Mouse (Mus musculus): Measurements from ENCODE around the gene Rft1.

The Rft1 gene

DNA sequence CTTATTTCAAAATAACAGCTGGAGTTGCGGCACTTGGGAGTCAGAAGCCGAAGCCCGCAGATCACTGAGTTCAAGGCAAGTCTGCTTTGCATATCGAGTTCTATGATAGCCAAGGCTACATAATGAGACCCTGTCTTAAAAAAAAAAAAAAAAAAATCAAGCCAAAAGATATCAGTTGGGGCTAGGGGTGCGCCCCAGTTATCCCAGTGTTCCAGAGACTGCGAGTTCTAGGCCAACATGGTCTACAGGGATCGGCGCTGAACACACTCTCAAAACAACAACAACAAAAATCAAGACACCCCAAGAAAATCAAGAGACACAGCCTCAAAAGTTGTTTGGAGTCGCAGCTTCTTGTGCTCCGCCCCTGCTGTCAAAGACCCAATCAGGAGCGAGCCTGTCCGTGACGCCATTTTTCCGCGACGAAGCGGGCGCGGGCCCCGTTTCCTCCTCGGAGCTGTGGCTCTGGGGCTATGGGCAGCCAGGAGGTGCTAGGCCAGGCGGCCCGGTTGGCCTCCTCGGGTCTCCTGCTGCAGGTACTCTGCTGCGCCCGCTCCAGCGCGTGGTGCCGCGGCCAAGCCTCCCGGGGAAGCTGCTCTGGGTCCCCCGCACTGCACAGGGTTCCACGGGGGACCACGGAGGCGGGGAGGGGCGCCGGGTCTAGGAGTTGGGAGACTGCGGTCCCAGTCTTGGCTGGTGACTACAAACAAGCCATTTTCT, at the start of gene Rft1:
Rft1 (plus strand) TSS at position 418 of the 717 bp plus-strand sequence.
- peak; percentile 88 for DNase-seq (ENCODE audit: low read depth, low spot score)

DNA sequence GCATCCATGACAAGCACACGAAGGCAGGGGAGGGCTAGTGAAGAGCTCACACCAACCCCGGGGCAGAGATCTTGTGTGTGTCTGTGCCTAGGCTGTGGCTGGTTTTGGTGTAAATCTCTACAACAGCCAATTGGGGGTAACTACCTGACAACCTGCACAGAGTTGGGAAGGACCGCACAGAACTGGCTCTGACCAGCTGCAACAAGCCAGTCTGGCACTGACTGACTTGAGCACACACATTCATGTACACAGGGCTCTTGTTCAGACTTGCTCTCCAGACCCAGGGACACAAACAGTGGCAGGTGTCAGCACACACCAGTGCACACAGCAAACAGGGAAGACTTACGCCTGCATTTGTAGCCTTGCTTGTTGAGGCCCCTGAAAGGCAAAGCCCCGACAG, 47.3 kb upstream of the Rft1 start:
- no peak for DNase-seq (ENCODE audit: low read depth, low spot score)

DNA sequence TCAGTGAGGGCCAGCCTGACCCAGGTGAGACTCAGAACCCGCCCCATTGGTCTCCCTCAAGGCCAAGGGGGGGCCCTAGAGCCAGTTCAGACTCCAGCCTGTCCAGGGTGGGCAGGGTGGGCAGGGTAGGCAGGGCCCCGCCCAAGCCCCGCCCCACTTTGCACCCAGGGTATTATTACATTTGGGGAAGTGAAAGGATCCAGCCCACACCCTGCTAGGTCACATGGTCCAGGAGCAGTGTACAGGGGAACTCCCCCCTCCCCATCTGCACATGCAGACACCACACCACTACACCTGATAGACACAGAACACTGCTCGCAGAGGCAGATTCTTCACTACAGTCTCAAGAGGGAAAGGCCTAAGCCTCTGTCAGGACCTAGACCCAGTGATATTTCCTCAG, 46.5 kb upstream of the Rft1 start:
- DNase-seq (ENCODE audit: low read depth, low spot score) = no peak

DNA sequence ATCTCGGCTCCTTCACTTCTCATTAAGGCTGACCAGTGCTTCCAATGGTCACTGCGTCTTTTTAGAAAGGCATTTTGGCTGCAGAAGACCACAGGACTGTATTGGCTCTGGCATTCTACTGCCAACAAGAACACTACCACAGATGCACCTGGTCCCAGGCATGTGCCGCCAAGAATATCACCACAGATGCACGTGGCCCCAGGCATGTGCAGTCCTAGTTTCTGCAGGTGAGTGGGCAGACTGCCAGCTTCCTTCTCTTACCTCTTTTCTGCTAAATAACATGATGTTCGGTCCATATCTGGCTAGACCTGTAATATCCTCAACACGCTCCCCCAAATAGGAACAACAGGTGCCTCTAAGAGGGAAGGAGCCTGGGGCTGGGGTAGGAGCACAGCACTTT, 46.0 kb upstream of the Rft1 start:
- DNase-seq (ENCODE audit: low read depth, low spot score) = no peak

DNA sequence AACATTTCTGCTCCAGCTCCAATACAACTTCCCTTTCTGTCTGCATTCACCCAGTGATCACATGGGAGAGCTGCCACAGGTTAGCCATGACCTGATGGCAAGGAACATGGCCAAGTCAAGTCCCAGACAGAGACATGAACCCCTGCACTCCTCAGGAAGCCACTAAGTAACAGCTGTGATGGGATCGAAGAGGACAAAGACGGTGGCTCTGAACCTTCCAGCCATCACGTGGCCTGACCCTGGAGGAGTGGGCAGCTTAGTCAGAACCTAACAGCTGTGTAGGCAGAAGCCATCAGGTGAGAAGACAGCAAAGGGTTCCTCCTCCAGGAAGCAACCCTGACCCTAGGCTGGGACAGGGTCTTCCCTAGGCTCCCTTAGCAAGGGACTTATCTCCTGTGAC, 44.7 kb upstream of the Rft1 start:
- no peak for DNase-seq (ENCODE audit: low read depth, low spot score)

DNA sequence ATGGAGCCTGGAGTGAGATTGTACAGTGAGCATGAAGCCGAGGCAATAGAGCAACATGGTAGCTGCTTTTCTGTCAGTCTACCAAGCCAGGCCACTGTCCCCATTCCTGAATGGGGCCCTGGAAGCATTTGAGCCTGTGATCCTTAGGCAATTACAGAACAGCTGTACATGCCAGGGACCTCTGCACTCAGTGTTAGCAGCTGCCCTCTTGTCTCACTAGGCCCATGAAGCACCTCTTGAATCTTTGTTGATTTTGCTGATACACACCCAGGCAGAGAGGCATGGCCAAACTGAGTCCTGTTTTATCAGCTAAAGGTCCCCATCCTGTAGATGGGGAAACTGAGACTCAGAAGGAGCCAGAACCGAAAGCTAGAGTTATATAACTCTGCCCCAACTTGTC, 43.9 kb upstream of the Rft1 start:
- no peak for DNase-seq (ENCODE audit: low read depth, low spot score)

DNA sequence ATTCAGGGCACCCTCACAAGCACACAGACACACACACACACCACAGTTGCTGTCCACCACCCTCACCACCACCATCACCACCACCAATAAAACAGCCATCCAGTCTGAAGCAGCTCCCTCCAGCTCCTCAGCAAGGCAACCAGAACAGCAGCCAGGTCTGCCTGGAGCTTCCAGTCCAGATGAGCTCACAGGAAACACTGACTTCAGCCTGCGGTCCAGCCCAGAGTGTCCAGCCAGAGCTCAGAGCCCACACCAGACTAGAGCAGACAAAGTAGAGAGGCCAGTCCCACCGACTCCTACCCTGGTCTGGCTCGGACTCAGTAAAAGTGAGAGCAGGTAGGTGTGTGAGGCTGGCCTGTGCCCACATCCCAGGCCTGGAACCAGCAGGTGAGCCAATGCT, 43.2 kb upstream of the Rft1 start:
- DNase-seq (ENCODE audit: low read depth, low spot score) = no peak

DNA sequence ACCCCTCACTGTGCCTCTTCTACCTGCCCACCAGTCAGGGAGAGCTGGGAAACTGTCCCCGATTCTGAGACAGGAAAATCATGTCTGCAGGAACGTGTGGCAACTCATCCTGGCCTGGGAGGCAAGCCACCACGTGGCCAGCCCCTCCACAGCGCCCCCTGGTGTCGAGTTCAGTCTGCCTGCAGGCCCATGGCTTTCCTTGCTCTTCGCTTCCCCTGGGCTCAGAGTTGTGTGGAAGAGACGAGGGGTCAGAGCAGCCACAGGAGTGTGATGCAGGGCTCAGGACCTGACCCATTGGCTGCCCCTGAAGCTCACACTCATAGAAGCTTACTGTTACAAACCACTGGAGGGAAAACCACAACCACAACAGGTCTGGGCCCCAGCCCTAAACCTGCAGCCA, 41.6 kb upstream of the Rft1 start:
- DNase-seq (ENCODE audit: low read depth, low spot score) = no peak

DNA sequence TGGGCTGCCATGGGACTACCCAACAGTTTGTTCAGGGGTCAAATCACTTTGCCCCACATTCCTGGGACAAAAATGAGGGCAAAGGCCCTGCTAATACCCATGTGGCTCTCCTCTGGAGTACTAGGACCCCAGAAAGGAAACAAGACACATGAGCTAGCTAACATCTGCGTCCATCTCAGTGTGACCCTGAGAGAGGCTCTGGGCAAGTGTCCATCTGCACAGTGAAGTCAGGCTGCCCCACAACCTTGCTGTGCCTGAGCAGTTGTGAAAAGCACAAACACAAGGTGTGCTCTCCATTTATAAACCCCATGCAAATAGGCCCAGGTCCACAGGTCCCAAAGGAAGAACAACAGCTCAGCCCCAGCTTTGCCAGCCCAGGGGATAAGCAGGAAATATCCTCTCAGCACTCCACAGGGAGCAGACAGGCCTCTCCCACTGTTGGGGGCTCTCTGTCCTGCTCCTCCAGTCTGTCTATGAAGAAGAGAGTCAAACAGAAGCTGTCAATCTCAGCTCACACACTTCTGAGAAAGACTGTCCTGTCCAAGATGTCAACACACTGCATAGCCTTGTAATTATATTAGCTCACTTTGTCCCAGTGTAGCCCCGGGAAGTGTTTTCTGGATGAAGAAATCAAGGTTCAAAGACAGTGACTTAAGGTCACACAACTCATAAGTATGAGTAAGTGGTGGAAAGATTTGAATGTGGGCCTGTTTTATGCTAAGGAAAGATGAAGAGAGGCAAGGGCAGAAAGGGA, 41.0 kb upstream of the Rft1 start:
- DNase-seq (ENCODE audit: low read depth, low spot score) = no peak

DNA sequence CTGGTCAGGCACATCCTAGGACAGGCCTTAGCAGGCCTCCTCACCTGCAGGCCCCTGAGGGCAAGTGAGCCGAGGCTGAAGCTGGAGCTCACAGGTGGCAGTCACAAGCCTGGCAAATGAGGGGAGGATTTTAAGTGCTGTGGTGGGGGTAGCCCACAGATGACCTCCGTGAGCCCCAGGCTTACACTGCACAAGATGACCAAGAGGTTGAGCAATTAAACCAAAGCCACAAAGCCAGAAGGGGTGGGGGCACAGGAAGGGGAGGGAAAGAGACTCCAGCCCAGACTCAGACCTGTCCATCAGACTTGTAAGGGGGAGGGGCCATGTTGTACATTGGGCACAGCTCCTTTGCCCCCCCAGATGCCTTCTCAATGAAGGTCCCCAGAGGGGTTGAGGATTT, 37.4 kb upstream of the Rft1 start:
- no peak for DNase-seq (ENCODE audit: low read depth, low spot score)

DNA sequence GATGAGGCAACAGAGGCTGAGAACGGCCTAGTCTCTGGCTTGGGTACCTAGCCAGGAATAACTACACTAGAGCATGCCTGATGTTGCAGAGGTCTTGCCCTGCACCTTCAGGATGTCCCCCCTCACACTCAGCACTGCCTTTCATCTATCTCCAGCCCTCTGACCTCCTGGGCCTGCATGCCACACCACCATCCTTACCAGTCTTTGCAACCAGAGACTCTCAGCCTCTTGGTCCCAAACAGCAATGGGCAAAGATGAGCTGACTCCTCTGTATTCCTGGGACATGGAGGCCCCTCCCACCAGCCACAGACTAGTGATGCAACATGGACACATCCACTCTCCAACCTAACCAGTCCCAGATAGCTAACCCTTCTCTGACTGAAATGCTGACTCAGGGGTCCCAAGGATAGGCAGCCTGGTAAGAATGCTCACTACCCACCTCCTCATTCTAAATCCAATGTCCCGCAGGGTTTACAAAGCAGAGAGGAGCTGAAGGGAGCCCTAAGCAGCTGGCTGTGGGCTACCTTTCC, 35.3 kb upstream of the Rft1 start:
- no peak for DNase-seq (ENCODE audit: low read depth, low spot score)

DNA sequence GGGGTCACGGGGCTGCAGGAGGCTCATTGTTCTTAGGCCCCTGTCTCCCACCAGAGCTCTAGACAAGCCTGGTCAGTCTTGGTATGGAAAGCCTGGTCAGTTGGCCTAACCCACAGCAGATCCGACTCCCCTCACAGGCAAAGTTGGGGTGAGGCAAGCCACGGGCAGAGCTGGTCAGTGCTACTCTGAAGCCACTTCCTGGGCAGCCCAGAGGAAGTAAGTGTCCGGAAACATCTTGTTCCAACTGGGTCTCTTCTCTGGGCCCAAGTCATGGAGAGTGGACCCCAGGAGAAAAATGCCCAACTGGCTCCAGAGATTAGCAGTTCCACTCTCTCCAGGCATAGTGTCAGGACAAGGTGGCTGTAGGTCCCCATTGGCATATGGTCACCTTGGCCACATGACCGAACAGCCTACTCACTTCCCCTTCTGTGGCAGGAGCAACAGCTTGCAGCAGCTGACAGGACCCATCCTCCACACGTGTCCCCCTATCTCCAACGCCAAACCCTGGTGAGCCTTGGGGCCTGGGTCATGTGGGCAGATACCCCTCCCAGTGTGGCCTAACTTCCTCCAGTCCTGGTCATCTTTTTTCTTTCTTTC, 34.1 kb upstream of the Rft1 start:
- DNase-seq (ENCODE audit: low read depth, low spot score) = no peak

DNA sequence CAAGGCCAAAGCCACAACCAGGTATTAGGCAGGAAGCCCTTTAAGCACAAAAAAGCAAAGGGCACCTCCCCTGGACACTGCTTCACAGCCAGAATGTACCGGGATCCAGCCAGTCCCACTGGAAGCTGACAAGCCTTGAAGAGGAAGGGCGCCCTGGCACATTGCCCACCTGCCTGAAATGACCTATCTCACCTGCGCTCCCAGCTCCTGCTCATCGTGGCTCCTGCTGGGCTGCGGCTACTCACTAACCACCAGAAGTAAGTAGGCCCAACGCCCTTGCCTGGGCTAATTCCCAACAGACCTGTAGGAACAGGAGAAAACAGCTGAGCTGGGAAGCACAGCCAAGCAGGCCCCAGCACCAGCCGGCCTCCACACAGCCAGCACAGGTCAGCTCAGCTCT, 32.0 kb upstream of the Rft1 start:
- no peak for DNase-seq (ENCODE audit: low read depth, low spot score)

DNA sequence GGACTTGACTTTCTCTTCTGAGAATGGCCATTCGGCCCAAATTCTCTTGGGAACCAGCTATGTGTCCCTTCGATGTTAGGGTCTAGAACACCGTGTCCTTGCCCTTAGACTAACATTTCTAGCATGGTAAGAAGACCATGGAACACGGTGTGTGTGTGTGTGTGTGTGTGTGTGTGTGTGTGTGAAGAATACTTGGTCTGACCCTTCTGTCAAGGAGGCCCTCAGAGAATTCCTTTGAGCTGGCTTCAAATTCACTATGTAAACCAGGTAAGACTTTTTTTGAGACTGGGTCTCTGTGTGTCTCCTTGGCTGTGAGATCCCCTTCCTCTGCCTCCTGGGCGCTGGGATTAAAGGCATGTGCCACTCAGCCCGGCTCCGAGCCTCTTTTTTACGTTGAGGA, 31.6 kb upstream of the Rft1 start:
- DNase-seq (ENCODE audit: low read depth, low spot score) = no peak

DNA sequence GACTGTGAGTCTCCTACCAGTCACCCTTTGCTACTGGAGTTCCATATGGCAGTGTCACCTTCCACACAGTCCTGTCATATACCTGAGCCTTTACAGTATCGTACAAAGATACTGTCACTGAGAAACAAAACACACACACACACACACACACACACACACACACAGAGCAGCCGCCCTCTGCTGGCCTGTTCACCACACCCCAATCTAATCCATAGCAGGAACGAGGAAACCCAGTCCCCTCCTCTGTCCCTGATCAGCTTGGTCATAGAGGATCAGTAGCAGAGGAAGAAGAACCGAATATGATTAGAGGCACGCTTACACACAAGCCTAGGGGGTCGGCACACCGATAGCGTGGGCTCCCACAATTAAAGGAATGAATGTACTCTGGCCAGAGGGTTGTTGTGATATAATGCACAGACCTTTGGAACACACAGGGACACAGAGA, 29.9 kb upstream of the Rft1 start:
- DNase-seq (ENCODE audit: low read depth, low spot score) = no peak

DNA sequence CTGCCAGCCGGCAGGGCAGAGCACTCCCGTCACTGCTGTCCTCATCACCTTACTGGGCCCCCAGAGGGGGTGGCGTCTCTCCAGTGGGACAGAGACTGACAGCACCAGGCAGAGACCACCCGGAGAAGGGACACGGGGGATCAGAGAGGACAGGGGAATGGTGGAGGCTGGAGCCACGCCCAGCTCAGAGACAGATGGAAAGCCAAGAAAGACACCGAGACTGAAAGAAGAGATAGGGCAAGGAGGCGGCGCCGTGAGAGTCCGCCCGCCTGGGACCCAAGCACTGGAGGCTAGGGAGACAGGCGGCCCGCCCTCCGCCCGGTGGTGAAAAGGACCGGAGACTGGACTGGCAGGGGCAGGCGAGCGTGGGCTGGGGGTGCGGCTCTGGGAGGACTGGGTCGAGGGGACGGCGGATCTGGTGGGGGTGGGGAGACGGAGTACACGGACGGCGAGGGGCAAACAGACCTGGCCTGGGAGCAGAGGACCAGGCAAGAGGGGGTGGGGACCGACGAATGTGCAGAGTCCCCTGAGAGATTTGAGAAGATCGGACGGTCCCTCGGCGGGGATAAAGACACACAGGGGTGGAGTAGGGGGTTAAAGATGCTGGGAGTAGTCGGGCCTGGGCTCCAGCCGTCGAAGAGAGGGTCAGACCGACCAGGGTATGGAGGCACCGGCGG, 28.9 kb upstream of the Rft1 start:
- no peak for DNase-seq (ENCODE audit: low read depth, low spot score)

DNA sequence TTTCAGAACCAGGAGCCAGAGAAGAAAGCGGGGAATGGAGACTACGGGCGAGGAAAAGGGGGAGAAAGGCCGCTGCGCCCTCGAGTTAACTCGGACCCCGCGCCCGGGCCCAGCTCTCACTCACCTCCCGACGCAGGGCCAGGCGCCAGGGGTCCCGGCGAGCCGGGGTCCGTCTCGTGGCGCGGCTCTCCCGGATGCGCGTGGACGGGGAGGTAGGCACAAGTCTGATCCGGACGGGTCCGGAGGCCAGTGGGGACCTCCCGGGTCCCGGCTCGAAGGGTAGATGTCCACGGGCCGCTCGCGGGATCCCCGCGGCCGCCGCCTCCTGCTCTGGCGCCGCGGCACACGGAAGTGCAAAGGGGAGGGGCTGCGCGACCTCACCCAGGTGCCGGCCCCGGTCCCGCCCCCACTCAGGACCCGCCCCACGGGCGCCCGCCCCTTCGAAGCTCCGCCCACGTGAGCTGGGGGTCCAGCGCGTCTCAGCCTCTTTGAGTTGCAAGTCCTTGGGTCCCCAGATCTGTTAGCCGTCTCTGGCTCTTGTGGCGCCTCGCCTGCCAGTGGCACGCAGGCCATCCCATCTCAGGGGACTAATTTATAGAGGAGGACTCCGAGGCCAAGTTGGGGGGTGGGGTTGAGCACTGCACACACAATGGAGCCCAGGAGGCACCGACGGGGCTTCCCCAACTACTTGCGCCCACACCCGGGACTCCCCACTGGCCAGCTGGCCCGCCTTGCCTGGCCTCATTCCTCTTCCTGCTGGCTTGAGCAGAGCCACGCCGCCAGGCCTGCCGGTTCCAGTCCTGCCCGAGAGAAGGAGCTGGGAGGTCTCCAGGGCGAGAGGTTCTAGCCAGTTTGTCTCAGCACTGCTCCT, 28.1 kb upstream of the Rft1 start, which contains the start of gene Prkcd:
Prkcd (minus strand) TSS at position 355 of the 871 bp plus-strand sequence.
- DNase-seq (ENCODE audit: low read depth, low spot score) = no peak

DNA sequence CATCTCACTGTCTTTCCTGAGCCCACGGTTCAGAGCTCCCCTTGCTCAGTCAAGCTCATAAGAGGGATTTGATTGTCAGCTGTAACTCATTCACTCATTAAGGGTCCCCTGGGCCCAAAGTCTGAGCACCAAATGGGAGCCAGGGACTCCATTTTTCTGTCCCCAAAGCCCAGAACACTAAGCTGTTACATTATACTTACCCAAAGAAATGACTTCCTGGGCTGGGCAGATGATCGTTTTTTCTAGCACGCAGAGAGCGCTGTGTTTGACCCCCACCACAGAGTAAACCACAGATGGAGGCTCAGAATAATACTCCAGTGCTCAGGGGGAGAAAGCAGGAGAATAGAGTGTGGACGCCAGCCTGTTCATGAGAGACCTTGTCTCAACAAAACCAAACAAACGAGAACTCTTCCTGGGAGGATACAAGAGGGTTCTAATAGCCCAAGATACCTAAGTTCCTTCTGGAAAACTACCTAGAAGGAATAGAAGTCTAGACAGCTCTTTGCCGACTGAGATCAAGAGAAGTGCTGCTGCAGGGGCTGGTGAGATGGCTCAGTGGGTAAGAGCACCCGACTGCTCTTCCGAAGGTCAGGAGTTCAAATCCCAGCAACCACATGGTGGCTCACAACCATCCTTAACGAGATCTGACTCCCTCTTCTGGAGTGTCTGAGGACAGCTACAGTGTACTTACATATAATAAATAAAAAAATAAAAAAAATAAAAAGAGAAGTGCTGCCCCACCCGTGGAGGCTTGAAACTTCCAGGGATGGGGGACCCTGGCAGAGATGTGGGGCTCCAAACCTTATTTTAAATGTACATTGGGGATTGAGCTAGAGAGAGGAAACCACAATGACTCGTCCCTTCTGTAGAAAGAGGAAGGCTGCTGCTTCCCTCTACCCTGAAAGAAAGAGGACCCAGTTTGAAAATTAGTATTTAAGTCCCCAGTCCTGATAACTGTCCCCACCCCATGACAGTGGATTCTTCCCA, 27.1 kb upstream of the Rft1 start:
- DNase-seq (ENCODE audit: low read depth, low spot score) = no peak

DNA sequence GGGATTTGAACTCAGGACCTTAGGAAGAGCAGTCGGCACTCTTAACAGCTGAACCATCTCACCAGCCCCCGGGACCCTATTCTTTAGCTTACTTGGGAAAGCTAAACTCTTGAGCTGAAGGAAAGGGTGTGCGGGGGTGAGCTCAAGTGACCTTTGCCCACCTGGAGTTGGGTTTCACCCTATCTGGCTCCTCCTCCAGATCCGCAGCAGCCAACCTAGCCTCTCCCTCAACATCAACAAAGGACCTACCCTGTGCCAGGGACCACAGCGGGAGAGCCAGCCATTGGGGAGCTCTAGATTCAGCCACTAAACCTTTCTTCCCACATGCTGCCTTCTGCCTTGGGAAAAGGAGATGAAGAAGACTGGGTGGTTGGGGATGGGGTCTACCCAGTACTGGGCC, 25.9 kb upstream of the Rft1 start:
- DNase-seq (ENCODE audit: low read depth, low spot score) = no peak

DNA sequence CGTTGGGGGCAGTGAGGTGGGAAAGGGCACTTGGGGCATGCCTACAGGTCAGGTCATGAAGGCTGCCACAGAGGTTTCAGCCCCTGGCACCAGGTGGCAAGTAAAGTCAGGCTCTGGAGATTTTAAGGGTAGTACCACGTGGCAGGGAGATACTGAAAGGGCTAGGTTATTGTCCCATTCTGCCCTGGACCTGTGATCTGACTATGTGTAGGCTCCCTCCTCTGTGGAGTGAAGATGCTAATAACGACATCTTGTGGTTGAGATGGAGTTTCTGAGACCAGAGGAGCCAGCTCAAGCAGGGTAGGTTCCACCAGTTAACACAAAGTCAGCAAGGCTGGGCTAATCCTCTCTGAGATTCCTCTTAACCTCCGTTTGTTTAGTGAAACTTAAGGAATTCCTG, 24.3 kb upstream of the Rft1 start:
- DNase-seq (ENCODE audit: low read depth, low spot score) = no peak
